Mouse (Mus musculus): Measurements from ENCODE around the gene Card10.

Card10 gene

DNA sequence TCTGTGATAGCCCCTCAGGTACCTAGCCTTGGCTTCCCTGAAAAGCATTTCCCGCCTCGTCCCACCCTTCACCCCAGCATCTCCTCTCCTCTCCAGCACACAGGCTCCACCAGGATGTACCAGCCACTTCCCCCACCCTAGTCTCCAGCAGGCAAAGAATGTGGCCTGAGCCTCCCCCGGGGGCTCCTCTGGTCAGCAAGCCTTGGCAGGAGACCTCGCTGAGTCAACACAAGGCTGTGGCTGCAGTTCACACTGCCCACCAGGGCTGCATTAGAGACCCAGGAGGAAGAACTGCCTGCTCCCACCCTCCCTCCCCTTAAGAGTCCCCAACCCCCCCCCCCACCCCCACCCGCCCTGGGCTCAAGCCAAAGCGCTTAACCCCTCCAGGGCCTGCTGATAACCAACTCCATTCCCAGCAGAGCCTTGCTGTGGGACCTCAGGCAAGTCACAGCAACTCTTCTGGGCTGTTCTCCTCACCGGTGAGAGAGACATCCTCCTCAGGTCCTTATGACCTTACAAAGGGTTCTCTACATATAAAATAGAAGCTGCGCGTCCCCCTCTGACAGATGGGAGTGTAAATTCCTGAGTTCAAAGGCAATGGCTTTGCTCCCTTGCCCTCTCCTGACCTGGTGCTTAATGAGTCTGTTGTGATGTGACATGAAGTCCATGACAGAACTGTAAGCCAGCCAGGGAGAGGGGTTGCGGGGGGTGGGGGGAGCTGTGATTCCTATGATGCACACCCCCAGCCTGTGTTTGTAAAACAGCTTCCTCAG is 31.6 kb upstream of the Card10 start:
- DNase-seq (ENCODE audit: low spot score in 2 of 2) = no peak

DNA sequence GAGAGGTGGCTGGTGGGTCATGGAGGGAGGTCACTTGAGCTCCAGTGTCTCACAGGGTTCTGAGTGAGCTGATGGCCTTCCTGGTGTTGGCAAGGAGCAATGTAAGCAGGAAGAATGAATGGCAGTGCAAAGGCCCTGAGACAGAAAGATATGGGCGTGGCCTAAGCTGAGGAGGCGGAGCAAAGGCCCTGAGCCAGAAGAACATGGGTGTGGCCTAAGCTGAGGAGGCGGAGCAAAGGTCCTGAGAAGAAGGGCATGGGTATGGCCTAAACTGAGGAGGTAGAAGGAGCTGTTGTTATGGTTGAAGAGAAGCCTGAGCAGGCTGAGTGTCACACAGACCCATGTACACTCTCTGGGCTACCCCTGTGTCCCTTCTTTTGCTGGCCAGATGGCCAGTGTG is 30.7 kb upstream of the Card10 start:
- no peak for DNase-seq (ENCODE audit: low spot score in 2 of 2)

DNA sequence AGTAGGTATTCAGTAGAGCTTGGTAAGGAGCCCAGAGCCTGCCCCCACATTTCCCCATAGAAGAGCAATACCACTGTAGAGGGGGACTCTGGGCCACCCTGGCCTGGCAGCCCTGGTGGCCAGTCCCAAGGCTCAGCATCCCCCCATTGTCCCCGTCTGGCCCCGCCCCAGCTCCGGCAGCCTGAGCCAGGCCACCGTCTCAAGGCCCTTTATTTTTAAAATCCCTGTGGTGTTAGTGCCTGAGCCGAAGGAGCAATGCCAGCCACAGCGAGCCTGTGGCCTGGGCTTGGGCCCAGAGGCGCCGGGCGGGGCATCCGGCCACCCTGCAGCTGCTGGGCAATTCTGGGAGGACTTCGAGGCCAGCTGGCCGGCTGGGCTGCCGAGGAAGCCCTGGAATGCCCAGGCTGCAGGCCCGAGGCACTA is 29.9 kb upstream of the Card10 start:
- no peak for DNase-seq (ENCODE audit: low spot score in 2 of 2)

DNA sequence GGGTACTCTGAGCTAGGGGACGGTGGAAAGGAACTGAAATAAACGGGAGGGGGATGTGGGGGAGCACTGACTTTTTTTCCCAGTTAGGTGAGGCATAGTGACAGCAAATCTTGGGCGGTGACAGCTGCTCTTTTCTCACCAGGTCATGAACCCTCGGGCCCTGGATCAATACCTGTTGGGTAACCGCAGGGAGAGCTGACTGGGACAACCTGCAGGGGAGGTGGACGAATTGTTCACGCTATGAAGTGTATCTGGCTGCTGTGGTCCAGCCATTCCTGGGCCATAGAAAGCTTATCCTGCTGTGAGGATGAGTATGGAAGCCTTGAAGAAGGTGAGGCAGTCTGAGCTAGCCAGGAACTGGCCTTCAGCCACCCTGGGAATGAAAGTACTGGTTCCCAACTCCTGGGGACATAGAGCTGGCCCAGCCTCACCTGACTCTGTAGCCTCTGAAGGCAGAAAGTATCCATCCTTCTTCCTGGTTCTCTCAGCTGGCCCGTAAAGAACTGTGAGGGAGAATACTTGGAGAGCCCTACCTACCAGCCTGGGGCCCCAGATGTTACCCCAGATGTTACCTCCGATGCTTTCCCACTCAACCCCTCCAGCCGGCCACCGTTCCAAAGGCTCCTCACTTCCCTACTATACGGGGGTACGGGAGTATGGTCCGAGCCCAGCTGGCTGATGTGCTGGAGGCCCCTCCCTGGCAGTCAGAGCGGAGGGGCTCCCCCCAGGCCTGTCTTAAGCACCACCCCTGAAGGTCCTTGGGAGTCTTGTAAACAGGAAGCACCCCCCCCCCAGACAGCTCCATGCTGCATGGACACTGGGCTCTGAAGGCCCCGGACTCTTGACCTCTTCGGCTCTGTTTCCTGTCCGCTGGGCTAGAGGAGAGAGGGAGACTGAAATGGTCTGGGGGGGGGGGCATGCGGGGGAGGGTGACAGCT is 29.1 kb upstream of the Card10 start:
- DNase-seq (ENCODE audit: low spot score in 2 of 2) = no peak

DNA sequence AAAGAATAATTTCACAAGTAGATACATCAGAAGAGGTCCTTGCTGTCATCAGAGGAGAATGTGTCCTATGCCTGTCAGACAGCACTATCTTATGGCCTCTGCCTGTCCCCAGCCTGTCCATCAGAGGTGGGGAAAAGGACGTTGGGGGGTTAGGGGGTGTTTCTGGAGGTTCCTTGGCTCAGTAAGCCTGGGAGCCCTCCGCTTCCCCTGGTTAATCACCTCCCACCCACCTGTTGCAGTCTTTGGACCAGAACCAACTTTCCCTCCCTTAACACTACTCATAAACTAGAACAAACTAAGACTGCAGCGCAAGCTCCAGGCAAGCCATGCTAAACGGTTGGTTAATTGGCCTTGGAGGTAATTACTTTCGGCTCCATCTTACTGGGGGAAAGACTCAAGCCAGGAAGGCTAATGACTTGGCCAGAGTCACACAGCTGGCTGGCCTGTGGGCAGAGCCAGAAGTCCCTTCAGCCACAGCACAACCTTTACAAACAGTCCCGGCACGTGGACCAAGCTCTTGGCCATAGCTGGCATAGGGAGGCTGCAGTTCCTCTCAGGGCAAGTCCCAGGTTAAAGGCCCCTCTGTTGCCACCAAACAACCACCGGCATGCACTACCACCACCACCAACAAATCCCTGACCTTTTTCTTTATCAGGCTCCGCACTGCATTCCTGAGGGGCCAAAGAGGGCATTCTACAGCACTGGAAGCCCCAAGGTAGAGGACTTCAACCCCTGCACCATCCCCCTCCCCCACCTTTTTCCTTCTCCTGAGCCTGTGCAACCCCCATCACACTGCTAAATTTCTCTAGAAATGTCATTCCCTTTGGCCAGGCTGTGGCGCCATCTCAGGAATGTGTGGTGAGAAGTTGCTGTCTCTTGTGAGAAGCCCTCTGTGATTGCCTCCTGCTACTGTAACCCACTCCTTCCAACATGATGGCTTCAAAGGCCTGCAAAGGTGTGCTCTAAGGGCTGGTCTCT is 28.2 kb upstream of the Card10 start:
- DNase-seq (ENCODE audit: low spot score in 2 of 2) = no peak

DNA sequence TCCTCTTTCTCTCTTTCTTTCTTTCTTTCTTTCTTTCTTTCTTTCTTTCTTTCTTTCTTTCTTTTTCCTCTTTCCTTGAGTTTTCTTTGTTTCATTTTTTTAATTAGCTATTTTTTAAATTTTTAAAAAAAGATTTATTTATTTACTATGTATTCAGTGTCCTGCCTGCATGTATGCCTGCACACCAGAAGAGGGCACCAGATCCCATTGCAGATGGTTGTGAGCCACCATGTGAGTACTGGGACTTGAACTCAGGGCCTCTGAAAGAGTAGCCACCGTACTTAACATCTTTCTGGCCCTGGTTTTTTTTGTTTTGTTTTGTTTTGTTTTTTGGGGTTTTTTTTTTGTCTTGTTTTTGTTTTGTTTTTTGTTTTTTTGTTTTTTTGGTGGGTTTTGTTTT is 26.8 kb upstream of the Card10 start:
- no peak for DNase-seq (ENCODE audit: low spot score in 2 of 2)

DNA sequence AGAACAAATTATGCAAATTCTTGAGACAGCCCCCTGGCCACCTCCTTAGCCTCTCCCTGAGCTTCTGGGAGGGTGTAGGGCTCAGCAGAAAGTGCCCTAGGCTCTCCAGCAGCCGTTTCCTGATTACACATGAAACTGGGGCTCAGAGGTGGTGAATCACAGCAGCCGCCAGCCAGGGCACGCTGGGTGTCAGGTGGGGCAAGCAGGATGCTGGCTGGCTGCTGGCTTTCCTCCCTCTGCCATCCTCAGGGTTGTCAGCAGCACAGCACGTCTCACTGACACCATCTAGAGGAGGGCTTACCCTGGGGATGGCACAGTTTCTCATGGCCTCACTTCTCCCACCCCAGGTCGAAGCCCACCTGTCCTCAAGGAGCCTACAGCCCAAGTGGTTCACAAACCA is 25.5 kb upstream of the Card10 start:
- no peak for DNase-seq (ENCODE audit: low spot score in 2 of 2)

DNA sequence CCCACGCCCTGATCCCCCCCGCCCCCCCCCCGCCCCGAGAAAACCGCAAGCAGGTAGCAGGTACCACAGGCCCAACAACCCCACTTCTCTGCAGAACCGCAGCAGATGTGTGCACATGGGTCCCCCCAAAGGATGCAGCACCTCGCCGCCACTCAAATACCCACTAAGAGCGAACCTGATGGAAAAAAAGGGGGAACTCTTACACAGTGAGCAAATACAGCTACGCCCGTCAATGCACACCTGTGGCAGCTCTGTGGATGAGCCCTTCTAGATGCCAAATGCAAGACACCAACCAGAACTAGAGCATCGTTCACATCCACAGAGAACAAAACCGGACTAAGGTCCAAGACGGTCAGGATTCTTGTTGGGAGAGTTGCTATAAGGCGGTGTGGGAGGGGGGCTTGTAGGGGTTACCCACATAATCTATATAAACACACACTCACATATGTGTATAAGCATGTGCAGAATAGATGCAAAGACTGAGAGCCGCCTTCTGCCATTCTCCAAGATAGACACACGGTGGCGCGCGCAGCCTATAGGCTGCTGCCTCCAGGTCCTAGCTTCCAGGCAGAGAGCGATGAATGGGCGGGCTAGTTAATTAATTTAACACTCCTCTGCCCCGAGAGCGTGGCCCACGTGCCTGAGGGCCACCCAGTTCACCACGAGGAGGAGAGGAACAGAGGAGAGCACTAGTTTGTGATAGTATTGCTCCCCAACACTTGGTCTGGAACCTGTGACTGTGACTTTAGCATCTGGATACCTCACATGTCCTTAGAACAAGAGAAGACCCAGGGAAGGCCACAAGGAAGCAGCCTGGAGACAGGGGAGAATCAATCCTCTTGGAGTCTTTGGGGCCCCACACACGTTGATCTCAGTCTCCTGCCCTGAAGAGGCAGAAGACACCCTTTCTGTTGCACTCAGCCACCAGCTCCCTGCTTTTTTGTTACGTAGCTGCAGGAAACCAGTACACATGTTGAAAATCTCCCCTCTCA is 23.7 kb upstream of the Card10 start:
- peak in 1 of 2 experiments; percentile 48 for DNase-seq (ENCODE audit: low spot score in 2 of 2)

DNA sequence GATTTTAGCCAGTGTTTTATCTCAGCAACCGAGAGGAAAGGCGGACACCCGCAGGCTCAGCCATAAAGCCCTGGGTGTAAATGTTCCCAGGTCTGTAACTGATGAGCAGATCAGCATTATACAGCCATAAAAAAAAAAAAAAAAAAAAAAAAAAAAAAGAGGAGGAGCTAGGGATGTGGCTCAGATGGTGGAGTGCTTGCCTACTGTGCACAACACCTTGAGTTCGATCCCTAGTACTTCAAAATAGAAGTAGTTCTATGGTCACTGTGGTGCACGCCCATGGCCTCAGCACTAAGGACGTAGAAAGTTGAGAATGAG is 13.2 kb upstream of the Card10 start:
- DNase-seq (ENCODE audit: low spot score in 2 of 2) = no peak

DNA sequence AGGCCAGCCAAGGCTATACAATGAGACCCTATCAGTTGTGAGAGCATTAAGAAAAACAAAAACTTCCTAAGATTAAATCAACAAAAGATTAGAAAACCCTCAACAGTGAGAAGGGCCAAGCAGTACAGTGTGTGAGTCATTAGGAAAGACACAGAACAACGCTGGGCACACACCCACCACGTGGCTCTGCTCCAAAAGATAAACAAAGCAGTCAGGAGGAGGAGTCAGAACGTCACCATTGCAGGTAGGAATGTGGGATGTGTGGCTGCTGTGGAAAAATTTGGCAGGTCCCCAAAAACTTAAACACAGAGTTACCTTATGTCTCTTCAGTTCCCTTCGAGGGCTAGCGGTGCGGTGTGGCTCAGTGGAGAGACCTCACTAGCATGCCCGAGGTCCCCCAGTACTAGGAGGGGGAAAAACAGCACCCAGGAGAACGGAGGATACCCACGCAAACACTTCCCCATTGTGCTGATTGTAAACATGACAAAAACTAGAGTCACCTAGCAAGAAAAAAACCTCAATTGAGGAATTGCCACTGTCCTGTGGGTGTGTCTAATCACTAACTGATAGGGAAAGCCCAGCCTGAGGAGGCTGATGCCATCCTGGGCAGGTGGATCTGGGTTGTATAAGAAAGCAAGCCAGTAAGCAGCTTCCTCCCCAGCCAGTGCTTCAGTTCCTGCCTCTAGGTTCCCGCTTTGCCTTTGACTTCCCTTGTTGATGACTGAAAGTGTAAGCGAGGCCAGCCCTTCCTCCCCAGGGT is 12.7 kb upstream of the Card10 start:
- DNase-seq (ENCODE audit: low spot score in 2 of 2) = no peak

DNA sequence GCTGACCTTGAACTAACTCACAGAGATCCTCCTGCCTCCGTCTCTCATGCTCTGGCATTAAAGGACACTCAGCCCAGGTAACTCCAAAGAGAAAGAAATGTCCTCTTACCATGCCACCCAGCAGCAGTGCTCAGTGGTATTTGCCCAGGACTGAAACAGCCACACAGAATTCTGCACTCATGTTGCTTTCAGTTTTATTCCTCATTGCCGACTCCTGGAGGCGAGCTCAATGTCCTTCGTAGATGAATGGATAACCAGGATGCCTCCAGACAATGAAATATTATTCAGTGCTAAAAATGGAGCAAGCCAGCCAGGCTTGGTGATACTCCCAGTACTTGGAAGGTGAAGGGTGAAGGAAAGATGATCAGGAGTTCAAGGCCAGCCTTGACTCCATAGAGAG is 10.8 kb upstream of the Card10 start:
- DNase-seq (ENCODE audit: low spot score in 2 of 2) = no peak

DNA sequence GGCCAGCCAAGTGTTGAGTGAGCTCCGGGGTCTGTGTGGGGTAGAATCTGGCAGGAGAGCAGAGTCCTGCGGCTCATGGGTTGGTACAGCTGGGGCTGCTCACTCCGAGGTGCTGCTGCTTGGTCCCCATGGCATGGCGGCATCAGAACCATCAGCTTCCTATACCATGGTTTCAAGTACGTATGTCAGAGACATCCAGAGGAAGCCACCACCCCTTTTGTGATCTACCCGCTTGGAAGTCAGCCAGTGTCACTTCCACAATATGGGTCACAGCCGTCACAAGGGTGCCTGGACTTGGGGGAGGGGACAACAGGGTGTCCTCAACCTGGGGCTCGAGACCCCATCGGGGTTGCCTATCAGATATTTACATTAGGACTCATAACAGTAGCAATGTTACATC is 7.3 kb upstream of the Card10 start:
- DNase-seq (ENCODE audit: low spot score in 2 of 2) = no peak

DNA sequence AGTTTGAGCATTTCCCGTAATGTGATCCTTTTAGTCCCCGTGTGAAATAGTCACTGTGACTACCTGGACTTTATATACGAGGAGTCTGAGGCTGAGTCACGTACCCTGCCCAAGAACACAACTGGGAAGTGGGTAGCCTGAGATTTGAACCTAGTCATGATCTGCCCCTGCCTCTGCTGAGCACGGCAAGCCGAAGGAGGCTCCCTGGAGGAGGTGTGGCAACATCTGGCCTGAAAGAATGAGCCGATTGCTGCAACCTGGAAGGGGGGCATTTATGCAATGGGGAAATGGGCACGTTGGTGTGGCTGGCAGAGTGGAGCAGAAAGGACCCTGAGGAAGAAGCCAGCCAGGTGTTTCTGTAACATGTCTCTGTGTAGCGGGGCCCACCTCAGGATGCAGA is 6.9 kb upstream of the Card10 start:
- DNase-seq (ENCODE audit: low spot score in 2 of 2) = no peak

DNA sequence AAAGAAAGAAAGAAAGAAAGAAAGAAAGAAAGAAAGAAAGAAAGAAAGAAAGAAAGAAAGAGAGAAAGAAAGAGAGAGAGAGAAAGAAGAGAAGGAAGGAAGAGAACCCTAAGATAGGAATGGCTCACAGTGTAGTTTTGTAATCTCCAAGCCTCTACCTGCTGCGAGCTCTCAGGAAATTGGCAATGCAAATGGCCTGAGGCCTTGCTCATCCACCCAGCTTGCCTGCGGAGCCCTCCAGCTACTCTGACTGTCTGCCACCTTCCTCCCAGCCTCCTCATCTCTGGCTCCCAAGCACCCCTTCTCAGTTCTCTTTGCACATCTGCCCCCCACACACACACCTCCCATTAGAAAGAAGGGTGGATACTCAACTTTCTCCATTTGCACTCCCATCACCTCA is 6.1 kb upstream of the Card10 start:
- DNase-seq (ENCODE audit: low spot score in 2 of 2) = no peak

DNA sequence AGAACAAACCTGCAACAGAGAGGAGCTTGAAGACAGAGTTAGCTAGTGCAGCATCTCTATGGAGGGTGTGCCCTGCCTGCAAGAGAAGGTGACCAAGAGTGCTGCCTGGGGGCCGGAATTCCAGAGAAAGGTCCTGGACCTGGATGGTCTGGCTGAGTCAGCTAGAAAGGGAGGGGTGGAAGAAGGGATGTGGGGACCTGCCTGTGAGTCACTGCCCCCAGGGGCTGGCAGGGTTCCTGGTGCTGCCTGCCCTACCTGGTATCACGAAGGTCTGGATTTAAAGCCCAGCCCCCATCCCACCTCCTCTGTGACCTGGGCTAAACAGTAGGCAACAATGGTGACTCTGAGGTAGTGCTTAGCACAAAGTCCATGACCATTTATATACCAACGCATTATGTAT is 4.3 kb upstream of the Card10 start:
- no peak for DNase-seq (ENCODE audit: low spot score in 2 of 2)

DNA sequence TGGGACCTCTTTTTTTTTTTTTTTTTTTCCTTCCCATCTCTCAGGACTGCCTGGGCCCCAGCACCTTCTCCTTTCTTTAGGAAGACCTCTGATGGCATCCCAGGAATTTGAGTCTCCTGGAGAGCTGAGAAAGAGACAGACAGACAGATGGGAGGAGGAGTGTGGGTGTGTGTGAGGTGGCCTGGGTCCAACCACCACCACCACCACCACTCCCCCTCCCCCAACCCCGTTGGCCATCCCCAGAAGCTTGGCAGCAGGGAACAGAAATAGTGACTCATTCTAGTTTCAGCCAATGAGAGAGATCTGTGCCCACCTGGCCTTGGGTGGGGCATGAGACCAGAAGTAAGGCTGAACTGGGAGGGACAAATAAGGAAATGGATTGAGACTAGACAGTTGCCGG is 3.8 kb upstream of the Card10 start:
- DNase-seq (ENCODE audit: low spot score in 2 of 2) = no peak

DNA sequence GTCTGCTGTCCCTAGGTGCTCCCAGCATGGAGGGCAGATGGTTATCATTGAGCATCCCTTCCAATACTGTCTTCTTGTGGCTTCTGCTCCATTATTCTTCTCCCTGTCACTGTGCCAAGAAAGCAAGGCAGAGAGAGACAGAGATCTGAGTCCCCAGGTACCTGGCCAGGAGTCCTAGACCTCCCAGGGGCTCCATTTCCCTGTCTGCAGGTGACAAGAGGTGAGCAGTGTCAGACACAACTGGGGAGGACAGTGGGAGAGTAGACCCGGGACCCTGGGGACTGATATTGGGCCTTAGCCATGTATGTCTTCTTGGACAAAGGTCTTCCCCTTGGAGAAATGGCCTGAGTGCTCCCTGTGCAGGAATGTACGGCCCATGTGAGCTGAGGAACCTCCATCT is 2.5 kb upstream of the Card10 start:
- DNase-seq (ENCODE audit: low spot score in 2 of 2) = no peak

DNA sequence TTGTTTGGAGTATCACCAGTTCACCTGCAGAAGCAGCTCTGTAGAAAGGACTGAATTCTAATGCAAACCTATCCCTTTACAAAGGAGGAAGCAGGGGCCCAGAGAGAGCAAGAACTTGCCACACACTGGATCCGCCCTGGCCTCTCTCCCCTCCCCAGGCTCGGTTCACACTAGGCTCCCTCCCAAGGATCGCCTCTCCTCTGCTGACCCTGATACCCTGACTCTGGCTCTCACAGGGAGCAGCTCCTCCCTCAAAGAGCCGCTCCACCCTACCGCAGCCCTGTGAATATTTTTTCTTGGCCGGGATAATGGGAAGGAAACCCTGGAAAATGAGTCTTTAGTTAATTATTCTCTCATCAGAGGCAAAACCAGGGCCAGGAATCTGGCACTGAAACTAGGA is 1.5 kb upstream of the Card10 start:
- DNase-seq (ENCODE audit: low spot score in 2 of 2) = no peak

DNA sequence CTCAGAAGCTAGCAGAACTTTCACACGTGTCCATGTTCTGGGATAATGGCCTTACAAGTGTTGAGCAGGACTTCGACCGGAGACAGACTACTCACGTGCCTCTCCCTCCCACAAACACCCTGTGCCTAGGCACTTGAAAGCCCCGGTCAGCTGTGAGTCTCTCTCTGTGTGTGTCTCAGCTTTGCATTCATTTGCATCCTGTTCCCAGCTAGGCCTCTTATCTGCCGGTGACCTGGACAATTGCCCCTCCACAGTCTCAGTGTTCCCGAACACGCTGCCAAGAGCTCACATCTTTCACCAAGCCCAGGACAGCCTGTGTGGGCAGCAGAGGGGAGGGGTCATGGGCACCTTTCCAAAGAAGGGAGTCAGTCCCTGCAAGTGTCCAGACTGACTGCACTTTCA is 658 bp upstream of the Card10 start:
- no peak for DNase-seq (ENCODE audit: low spot score in 2 of 2)
